Mouse (Mus musculus) skeletal muscle tissue, postnatal 0 days (tissue): ENCODE measurements around the gene Bicc1. TPM values are rescaled to one million over a fixed set of nuclear protein-coding genes. Genes with fewer than 3 reads are reported as not detected.

Experiments
- polyA plus RNA-seq: library from polyadenylated mRNA; unstranded; fragments of >200 nt; fragmentation: Nextera tagmentation; extraction: Ambion mirVana; gene quantifications from 2 replicates; pipeline ENCODE4 v1.2.1, GENCODE M21; 2015

Bicc1 gene
- 16.3 and 18.8 TPM in 2 replicates for polyA plus RNA-seq

DNA sequence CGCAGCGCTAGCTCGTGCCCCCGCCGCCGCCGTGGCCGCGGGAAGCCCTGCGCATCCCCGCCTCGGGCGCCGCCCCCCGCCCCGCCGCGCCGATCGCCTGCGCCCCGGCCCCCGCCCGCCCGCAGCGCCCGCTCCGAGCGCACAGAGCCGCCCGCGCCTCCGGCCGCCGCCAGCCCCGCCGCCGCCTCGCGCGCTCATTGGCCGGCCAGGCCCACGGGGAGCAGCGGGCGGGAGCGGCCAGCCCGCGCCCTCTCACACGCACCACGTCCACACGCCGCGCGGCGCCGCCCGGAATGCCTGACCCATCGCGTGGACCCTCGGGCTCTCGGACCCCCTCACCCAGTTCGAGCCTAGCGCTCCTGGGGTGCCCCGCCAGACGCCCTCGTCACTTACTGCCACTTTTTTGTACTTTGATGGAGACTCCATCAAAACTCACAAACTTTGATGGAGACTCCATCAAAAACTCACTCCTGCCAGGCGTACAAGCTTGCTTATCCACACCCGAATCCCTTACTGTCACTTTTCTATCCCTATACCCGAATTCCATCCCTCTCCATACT, at the start of gene Bicc1:
Bicc1 (minus strand) TSS at position 25 of the 560 bp plus-strand sequence.

Other genes with a start within 250 kb of the Bicc1 start
- gene Tfam, start 78.6 kb upstream of the Bicc1 start, polyA plus RNA-seq, result 62.7 and 68.2 TPM in 2 replicates
- 100 and 112 TPM in 2 replicates for gene Ube2d1, start 125.6 kb upstream of the Bicc1 start, polyA plus RNA-seq
- 89.6 and 99.9 TPM in 2 replicates for gene Cisd1, start 185.3 kb upstream of the Bicc1 start, polyA plus RNA-seq
- 5.7 and 6.2 TPM in 2 replicates for gene Ipmk, start 188.1 kb upstream of the Bicc1 start, polyA plus RNA-seq